Mouse (Mus musculus): ENCODE data around the gene Dok7. TPM values are rescaled to one million over a fixed set of nuclear protein-coding genes. Genes with fewer than 3 reads are reported as not detected.
A peak's percentile ranks its signal among the peaks of the same experiment; 100 is the strongest.

Gene Dok7
- polyA plus RNA-seq, 1 experiment from 2014 or later, result 8.0 TPM

- no peak overlapping the region for H3K4me2 ChIP-seq
- no peak overlapping the region for H3K9ac ChIP-seq
- no peak for ATAC-seq (ENCODE audit: extremely low read depth, insufficient number of reproducible peaks, low FRiP score, low TSS enrichment)
- H3K4me1 ChIP-seq, result peaks cover 20% of the 10 kb centered on the region
- 76% methylated on average over 8 of the region's 8 CpGs for WGBS
- no peak overlapping the region for H3K4me3 ChIP-seq
- H3K27me3 ChIP-seq (replicated peaks), result peaks cover 19% of the 10 kb centered on the region; the same call in 1 of the 2 replicates
- H3K27ac ChIP-seq (replicated peaks), result no peak overlapping the region
- no peaks in the 10 kb centered on the region for H3K9me3 ChIP-seq
- no peaks in the 10 kb centered on the region for H3K36me3 ChIP-seq
Observed at GRCm38 (mm10) chr5:35120024-35120423, 63.5 kb downstream of the Dok7 start.

GRCm38 (mm10) chr5:35129208-35129607 is 72.6 kb downstream of the Dok7 start:
- Histone ChIP-seq H3K9ac (no peak overlapping the region), H3K4me3 (no peak overlapping the region), H3K36me3 (no peaks in the 10 kb centered on the region), H3K27me3 (replicated peaks) (peaks cover 17% of the 10 kb centered on the region; the same call in 1 of the 2 replicates), H3K4me2 (no peak overlapping the region), H3K27ac (replicated peaks) (no peak overlapping the region), H3K9me3 (no peaks in the 10 kb centered on the region), H3K4me1 (peaks cover 4% of the 10 kb centered on the region; the same call in 1 of the 2 replicates)
- ATAC-seq (ENCODE audit: extremely low read depth, insufficient number of reproducible peaks, low FRiP score, low TSS enrichment), result no peak
- WGBS, result 84% methylated on average over 16 of the region's 16 CpGs

DNA sequence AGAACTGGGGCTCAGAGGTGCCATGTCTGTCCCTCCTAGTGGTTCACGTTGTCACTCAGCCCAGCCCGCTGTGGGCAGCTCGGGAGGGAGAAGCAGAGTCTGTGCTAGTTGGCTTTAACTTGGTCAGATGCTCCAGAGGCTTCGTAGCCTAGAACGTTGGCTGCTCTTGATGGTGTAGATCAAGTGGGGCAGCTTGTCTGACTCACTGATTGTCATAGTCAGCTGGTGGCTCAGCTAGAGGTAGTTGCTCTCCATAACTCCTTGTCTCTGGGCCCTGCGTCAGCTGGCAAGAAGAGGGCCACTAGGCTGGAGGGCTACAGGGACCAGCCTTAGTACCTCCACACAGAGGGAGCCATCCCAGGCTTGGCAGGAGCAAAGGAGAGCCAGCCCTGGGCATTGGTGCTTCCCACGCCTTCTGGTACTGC is 73.2 kb downstream of the Dok7 start:
- no peak overlapping the region for H3K9ac ChIP-seq
- H3K9me3 ChIP-seq, result no peaks in the 10 kb centered on the region
- H3K4me3 ChIP-seq, result no peak overlapping the region
- ATAC-seq (ENCODE audit: extremely low read depth, insufficient number of reproducible peaks, low FRiP score, low TSS enrichment), result no peak
- H3K36me3 ChIP-seq, result no peaks in the 10 kb centered on the region
- peaks cover 4% of the 10 kb centered on the region; the same call in 1 of the 2 replicates for H3K4me1 ChIP-seq
- WGBS, result 85% methylated on average over 7 of the region's 7 CpGs
- H3K27me3 ChIP-seq (replicated peaks), result peaks cover 12% of the 10 kb centered on the region; the same call in 1 of the 2 replicates
- H3K27ac ChIP-seq (replicated peaks), result no peak overlapping the region
- H3K4me2 ChIP-seq, result no peak overlapping the region

- peaks cover 4% of the 10 kb centered on the region; the same call in 1 of the 2 replicates for H3K4me1 ChIP-seq
- H3K36me3 ChIP-seq, result no peaks in the 10 kb centered on the region
- no peak overlapping the region for H3K27ac ChIP-seq (replicated peaks)
- H3K27me3 ChIP-seq (replicated peaks), result peaks cover 12% of the 10 kb centered on the region; the same call in 1 of the 2 replicates
- WGBS, result 27% methylated on average over 1 of the region's 1 CpGs
- no peak overlapping the region for H3K9ac ChIP-seq
- no peaks in the 10 kb centered on the region for H3K9me3 ChIP-seq
- H3K4me3 ChIP-seq, result no peak overlapping the region
- no peak overlapping the region for H3K4me2 ChIP-seq
- no peak; the same call in 1 of the 2 replicates for ATAC-seq (ENCODE audit: extremely low read depth, insufficient number of reproducible peaks, low FRiP score, low TSS enrichment)
Observed at GRCm38 (mm10) chr5:35131237-35131636, 74.7 kb downstream of the Dok7 start.

DNA sequence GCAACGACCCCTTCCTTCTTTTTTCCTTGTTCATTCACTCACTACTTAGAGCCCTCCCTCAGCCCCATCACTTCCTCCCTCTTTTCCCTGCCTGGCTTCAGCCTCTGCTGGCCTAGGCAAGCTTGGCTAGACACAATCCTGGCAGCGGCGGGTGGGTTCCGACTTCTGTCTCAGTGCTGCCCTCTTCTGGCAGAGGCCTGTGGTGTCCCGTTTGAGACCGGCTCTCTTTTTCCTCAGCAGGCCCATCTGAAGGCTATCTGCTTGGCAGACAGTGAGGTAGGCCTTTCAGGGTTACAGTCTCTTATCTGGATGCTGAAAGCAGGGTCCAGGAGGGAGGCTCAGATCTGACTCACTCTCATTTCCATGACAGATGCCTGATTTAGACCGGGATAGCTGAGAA is 75.2 kb downstream of the Dok7 start:
- Histone ChIP-seq H3K4me1 (peaks cover 4% of the 10 kb centered on the region; the same call in 1 of the 2 replicates), H3K9ac (no peak overlapping the region), H3K27ac (replicated peaks) (no peak overlapping the region), H3K9me3 (no peaks in the 10 kb centered on the region), H3K27me3 (replicated peaks) (peaks cover 12% of the 10 kb centered on the region; the same call in 1 of the 2 replicates), H3K4me3 (no peak overlapping the region), H3K36me3 (no peaks in the 10 kb centered on the region), H3K4me2 (no peak overlapping the region)
- no peak for ATAC-seq (ENCODE audit: extremely low read depth, insufficient number of reproducible peaks, low FRiP score, low TSS enrichment)
- WGBS, result 8% methylated on average over 7 of the region's 7 CpGs

DNA sequence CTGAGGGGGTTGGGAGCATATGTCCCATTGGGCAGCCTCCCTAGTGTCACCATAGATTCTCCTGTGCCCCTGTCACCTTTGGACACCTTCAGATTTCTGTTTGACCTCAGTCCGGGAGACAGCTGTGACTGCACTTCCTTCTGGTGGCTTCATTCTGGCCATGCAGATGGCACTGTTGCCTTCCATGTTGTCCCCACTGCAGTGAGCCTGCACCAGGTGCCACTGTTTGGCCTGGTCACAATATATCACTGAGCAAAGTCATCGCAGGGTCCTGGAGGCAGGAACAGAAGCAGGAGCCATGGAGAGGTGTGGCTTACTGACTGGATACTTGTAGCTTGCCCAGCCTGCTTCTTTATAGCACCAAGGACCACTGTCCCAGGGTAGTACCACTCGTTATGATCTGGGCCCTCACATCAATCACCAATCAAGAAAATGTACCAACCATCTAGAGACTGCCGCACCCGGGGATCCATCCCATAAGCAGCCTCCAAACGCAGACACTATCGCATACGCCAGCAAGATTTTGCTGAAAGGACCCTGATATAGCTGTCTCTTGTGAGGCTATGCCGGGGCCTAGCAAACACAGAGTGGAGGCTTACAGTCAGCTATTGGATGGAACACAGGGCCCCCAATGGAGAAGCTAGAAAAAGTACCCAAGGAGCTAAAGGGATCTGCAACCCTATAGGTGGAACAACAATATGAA is 75.9 kb downstream of the Dok7 start:
- H3K9ac ChIP-seq, result no peak overlapping the region
- no peak overlapping the region for H3K27ac ChIP-seq (replicated peaks)
- no peaks in the 10 kb centered on the region for H3K36me3 ChIP-seq
- H3K4me3 ChIP-seq, result no peak overlapping the region
- H3K4me1 ChIP-seq, result peaks cover 6% of the 10 kb centered on the region
- WGBS, result 84% methylated on average over 9 of the region's 9 CpGs
- no peak for ATAC-seq (ENCODE audit: extremely low read depth, insufficient number of reproducible peaks, low FRiP score, low TSS enrichment)
- peaks cover 12% of the 10 kb centered on the region; the same call in 1 of the 2 replicates for H3K27me3 ChIP-seq (replicated peaks)
- no peaks in the 10 kb centered on the region for H3K9me3 ChIP-seq
- no peak overlapping the region for H3K4me2 ChIP-seq

DNA sequence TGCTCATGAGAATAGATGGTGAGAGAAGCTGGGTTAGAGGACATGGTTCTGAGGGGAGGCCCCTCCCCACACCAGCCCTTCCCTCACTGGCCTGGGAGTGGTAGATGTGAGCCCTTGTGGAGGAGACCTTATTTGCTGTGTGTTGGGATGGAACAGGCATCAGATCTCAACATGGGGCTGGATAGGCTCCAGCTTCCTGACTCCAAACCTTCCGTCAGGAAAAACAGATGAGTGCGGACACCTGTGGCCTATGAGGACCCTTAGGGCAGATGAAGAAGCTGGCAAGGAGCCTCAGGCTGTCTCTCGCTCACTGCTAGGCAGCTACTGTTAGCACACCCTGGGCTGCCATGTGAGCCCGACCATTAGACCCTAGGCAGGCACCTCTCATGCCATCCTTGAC is 76.9 kb downstream of the Dok7 start:
- H3K36me3 ChIP-seq, result no peaks in the 10 kb centered on the region
- H3K4me1 ChIP-seq, result peaks cover 17% of the 10 kb centered on the region
- whole genome bisulfite sequencing, result 88% methylated on average over 4 of the region's 4 CpGs
- H3K27me3 ChIP-seq (replicated peaks), result peaks cover 10% of the 10 kb centered on the region; the same call in 1 of the 2 replicates
- no peak overlapping the region for H3K27ac ChIP-seq (replicated peaks)
- no peaks in the 10 kb centered on the region for H3K9me3 ChIP-seq
- H3K9ac ChIP-seq, result no peak overlapping the region
- no peak overlapping the region for H3K4me3 ChIP-seq
- H3K4me2 ChIP-seq, result no peak overlapping the region
- no peak for ATAC-seq (ENCODE audit: extremely low read depth, insufficient number of reproducible peaks, low FRiP score, low TSS enrichment)

GRCm38 (mm10) chr5:35134286-35134685 is 77.7 kb downstream of the Dok7 start:
- no peak overlapping the region for H3K9ac ChIP-seq
- H3K27ac ChIP-seq (replicated peaks), result no peak overlapping the region
- no peaks in the 10 kb centered on the region for H3K36me3 ChIP-seq
- peaks cover 25% of the 10 kb centered on the region for H3K4me1 ChIP-seq
- no peak overlapping the region for H3K4me3 ChIP-seq
- ATAC-seq (ENCODE audit: extremely low read depth, insufficient number of reproducible peaks, low FRiP score, low TSS enrichment), result no peak
- H3K27me3 ChIP-seq (replicated peaks), result peaks cover 8% of the 10 kb centered on the region; the same call in 1 of the 2 replicates
- no peak overlapping the region for H3K4me2 ChIP-seq
- whole genome bisulfite sequencing, result 60% methylated on average over 3 of the region's 3 CpGs
- no peaks in the 10 kb centered on the region for H3K9me3 ChIP-seq

DNA sequence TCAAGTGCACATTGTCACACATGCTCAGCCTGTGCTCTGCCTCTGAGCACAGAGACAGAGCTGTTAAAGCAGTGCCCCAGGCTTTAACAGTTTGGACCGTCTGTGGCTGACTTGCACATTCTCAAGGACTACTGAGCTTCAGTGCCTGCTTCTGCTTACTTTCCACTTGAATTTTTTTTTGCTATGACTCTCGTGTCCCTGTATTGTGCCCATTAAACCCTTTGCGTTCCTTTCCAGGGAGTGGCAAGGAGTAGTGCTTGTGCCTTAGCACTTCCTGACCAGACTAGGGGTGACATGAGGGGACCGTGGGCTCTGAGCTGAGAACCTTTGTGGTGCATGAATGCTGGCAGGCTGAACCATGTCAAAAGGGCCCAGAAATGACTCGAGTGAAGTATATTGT is 79.3 kb downstream of the Dok7 start:
- Histone ChIP-seq H3K4me3 (no peak overlapping the region), H3K36me3 (no peaks in the 10 kb centered on the region), H3K4me2 (no peak overlapping the region), H3K9ac (no peak overlapping the region), H3K27ac (replicated peaks) (no peak overlapping the region), H3K27me3 (replicated peaks) (peaks cover 6% of the 10 kb centered on the region), H3K4me1 (peaks cover 26% of the 10 kb centered on the region), H3K9me3 (no peaks in the 10 kb centered on the region)
- no peak for ATAC-seq (ENCODE audit: extremely low read depth, insufficient number of reproducible peaks, low FRiP score, low TSS enrichment)
- WGBS, result 60% methylated on average over 5 of the region's 5 CpGs

Small RNA genes lying within 50 kb of the gene (microRNA-seq; reads per million reads assigned to microRNA genes)
- gene Mir3097, result 5.3 reads per million, percentile 20 among the genes with 10 or more reads in this experiment

Other genes with a start within 250 kb of the Dok7 start
- 0.52 TPM in 1 of 2 replicates, not detected in the other for gene Msantd1, start 148.8 kb upstream of the Dok7 start, polyA plus RNA-seq (2015; fragmentation: Nextera tagmentation; extraction: Ambion mirVana)
- 28.9 and 30.7 TPM in 2 replicates for gene Rgs12, start 107.3 kb upstream of the Dok7 start, polyA plus RNA-seq (2015; fragmentation: Nextera tagmentation; extraction: Ambion mirVana)
- gene Hgfac, start 15.3 kb upstream of the Dok7 start, polyA plus RNA-seq (2015; fragmentation: Nextera tagmentation; extraction: Ambion mirVana), result 0.83 and 2.1 TPM in 2 replicates
- 113 and 125 TPM in 2 replicates for gene Lrpap1, start 49.0 kb downstream of the Dok7 start, polyA plus RNA-seq (2015; fragmentation: Nextera tagmentation; extraction: Ambion mirVana)
- 0.04 TPM in 1 of 2 replicates, not detected in the other for gene Adra2c, start 221.6 kb downstream of the Dok7 start, polyA plus RNA-seq (2015; fragmentation: Nextera tagmentation; extraction: Ambion mirVana)

All from heart, embryonic 13.5 days (tissue).